Comparison of ENCODE assay signal across 10 mouse cellular contexts in genomic region chr4:54371418-54371957, GRCm38 (mm10).
DNase-seq lines count a peak whose midpoint lies in the region; ATAC-seq and TF ChIP-seq lines count a peak whose summit lies in the region.
"Had no signal": no experiment of that assay in that cellular context is flagged by ENCODE, and none has a peak within 500 bp of the region (broad histone marks: within the 10 kb centered on the region; RNA-seq: fewer than 3 reads in every experiment).

No protein-coding gene starts in this region.

- H3K4me1 ChIP-seq in forebrain, embryonic 16.5 days (replicated peaks; ENCODE audit: control insufficient read depth, insufficient read depth, low read length) = peaks cover 18% of the 10 kb centered on the region
- H3K4me1 ChIP-seq in midbrain, embryonic 14.5 days (ENCODE audit: control insufficient read depth, insufficient read depth, low read length) = no peaks in the 10 kb centered on the region

- no peak overlapping the region for H3K4me3 ChIP-seq in layer of hippocampus, adult 2 months
- no peak overlapping the region for H3K4me3 ChIP-seq in forebrain, embryonic 16.5 days (replicated peaks; ENCODE audit: low read length)
- H3K4me3 ChIP-seq in midbrain, embryonic 14.5 days (replicated peaks; ENCODE audit: low read depth, low read length) = no peak overlapping the region

- no peaks in the 10 kb centered on the region for H3K36me3 ChIP-seq in forebrain, embryonic 16.5 days (ENCODE audit: control insufficient read depth, insufficient read depth)
- H3K36me3 ChIP-seq in midbrain, embryonic 14.5 days (ENCODE audit: control insufficient read depth, insufficient read depth, low read length) = no peaks in the 10 kb centered on the region

- H3K4me2 ChIP-seq in forebrain, embryonic 16.5 days (ENCODE audit: low read length) = no peak overlapping the region
- H3K4me2 ChIP-seq in midbrain, embryonic 14.5 days (ENCODE audit: low read length) = no peak overlapping the region

- no peaks in the 10 kb centered on the region for H3K27me3 ChIP-seq in forebrain, embryonic 16.5 days (replicated peaks; ENCODE audit: control insufficient read depth, insufficient read depth, low read length)
- H3K27me3 ChIP-seq in midbrain, embryonic 14.5 days (ENCODE audit: control insufficient read depth, insufficient read depth, low read length) = no peaks in the 10 kb centered on the region

- no peak for TF ChIP-seq CTCF in layer of hippocampus, adult 2 months (conservative IDR thresholded peaks at IDR 0.05)

- DNase-seq in layer of hippocampus, adult 2 months (ENCODE audit: low spot score in 2 of 2) = peak in 1 of 2 experiments; percentile 30
- no peak for DNase-seq in layer of hippocampus, postnatal 25 days (ENCODE audit: extremely low spot score in 1 of 2, low spot score in 1 of 2)
- peak; percentile 24 for DNase-seq in cerebellum, adult 9-11 months
- DNase-seq in midbrain, embryonic 14.5 days = peak; percentile 70
- DNase-seq in kidney, postnatal 25 days = no peak
- no peak for DNase-seq in kidney, postnatal 36 days
- DNase-seq: heart, postnatal 36 days; thymus, postnatal 36 days had no signal

- H3K27ac ChIP-seq in layer of hippocampus, adult 2 months = peak overlapping the region; percentile 69
- peak overlapping the region; percentile 45; the same call in 1 of the 2 replicates for H3K27ac ChIP-seq in forebrain, embryonic 16.5 days (ENCODE audit: low read length)
- peak overlapping the region; percentile 26; the same call in 1 of the 2 replicates for H3K27ac ChIP-seq in midbrain, embryonic 14.5 days (replicated peaks; ENCODE audit: low read depth, low read length)

- peak; percentile 72 for ATAC-seq in forebrain, embryonic 16.5 days
- ATAC-seq in midbrain, embryonic 14.5 days (ENCODE audit: low FRiP score, low TSS enrichment) = peak; percentile 79
- ATAC-seq in erythroid progenitor cell, adult 5-6 weeks (replicated peaks; ENCODE audit: low FRiP score, poor library complexity, severe bottlenecking) = no peak

- WGBS in forebrain, embryonic 16.5 days = 7% methylated on average over 7 of the region's 7 CpGs
- 7% methylated on average over 7 of the region's 7 CpGs for WGBS in midbrain, embryonic 14.5 days

- no peaks in the 10 kb centered on the region for H3K9me3 ChIP-seq in forebrain, embryonic 16.5 days (ENCODE audit: control insufficient read depth, low read length)
- no peaks in the 10 kb centered on the region for H3K9me3 ChIP-seq in midbrain, embryonic 14.5 days (ENCODE audit: control insufficient read depth, low read length)

- H3K9ac ChIP-seq in forebrain, embryonic 16.5 days (replicated peaks; ENCODE audit: low read depth, low read length) = no peak overlapping the region
- no peak overlapping the region for H3K9ac ChIP-seq in midbrain, embryonic 14.5 days (replicated peaks; ENCODE audit: low read length)

Comparison
In these comparisons a context has a peak if more than half of its experiments do, and no peak if none do; other contexts are left out.
1. DNase-seq: peak in cerebellum, adult 9-11 months (single experiment) and midbrain, embryonic 14.5 days (single experiment); none in layer of hippocampus, postnatal 25 days (0 of 2), kidney, postnatal 25 days (0 of 2) and kidney, postnatal 36 days (0 of 2).
2. Peak in every context shown above with its lines, with median percentiles within 50 percentile points of each other: H3K27ac ChIP-seq.